Mouse (Mus musculus) hindbrain, embryonic 13.5 days (tissue): ENCODE results near the gene B3galt5. TPM values are rescaled to one million over a fixed set of nuclear protein-coding genes. Genes with fewer than 3 reads are reported as not detected.

Experiments used
- ATAC-seq: fragments of 200-750 bp; cut with Nextera tagmentation; 2 replicates; pipeline ENCODE4 v1.8.0; 2017; ENCODE audit warnings: moderate TSS enrichment; ENCODE audit not compliant: low FRiP score
- H3K27ac ChIP-seq: fragments of 300-500 bp; sonication (generic); 2 replicates; pipeline ENCODE4 v1.5.1; 2015; ENCODE audit warnings: inconsistent platforms, mild to moderate bottlenecking, moderate library complexity
- H3K27me3 ChIP-seq: fragments of 300-500 bp; sonication (generic); 2 replicates; pipeline ENCODE4 v1.6.1; 2015; ENCODE audit warnings: mild to moderate bottlenecking, inconsistent platforms
- H3K36me3 ChIP-seq: fragments of 300-500 bp; sonication (generic); 2 replicates; pipeline ENCODE4 v1.6.1; 2015; ENCODE audit warnings: mild to moderate bottlenecking, inconsistent platforms
- H3K4me1 ChIP-seq: fragments of 300-500 bp; sonication (generic); replicated peaks from 2 replicates; pipeline ENCODE4 v1.6.1; 2015; ENCODE audit warnings: inconsistent platforms
- H3K4me2 ChIP-seq: fragments of 300-500 bp; sonication (generic); 2 replicates; pipeline ENCODE4 v1.6.1; 2015; ENCODE audit warnings: inconsistent platforms, mild to moderate bottlenecking, moderate library complexity
- H3K4me3 ChIP-seq: fragments of 300-500 bp; sonication (generic); 2 replicates; pipeline ENCODE4 v1.5.1; 2015; ENCODE audit warnings: mild to moderate bottlenecking, inconsistent platforms
- H3K9ac ChIP-seq: fragments of 300-500 bp; sonication (generic); 2 replicates; pipeline ENCODE4 v1.6.1; 2015; ENCODE audit warnings: mild to moderate bottlenecking, inconsistent platforms
- H3K9me3 ChIP-seq: fragments of 300-500 bp; sonication (generic); 2 replicates; pipeline ENCODE4 v1.6.1; 2016; ENCODE audit warnings: inconsistent platforms
- WGBS: fragments of 180-500 bp; shearing (Covaris S2); methylation state at CpG from one replicate; pipeline ENCODE4 v1.1.7; 2015; 5-methylcytosine and 5-hydroxymethylcytosine counted together
- polyA plus RNA-seq: library from polyadenylated mRNA; unstranded; fragments of >200 nt; fragmentation: Nextera tagmentation; extraction: Ambion mirVana; gene quantifications from 2 replicates; pipeline ENCODE4 v1.2.1, GENCODE M21; 2015

B3galt5 gene
- polyA plus RNA-seq, 1 experiment from 2014 or later = 2.4 TPM

GRCm38 (mm10) chr16:96222452-96222851, 13.1 kb upstream of the B3galt5 start:
- WGBS = 90% methylated on average over 1 of the region's 1 CpGs

GRCm38 (mm10) chr16:96228438-96228837, 7.2 kb upstream of the B3galt5 start:
- H3K9me3 ChIP-seq = no peaks in the 10 kb centered on the region
- no peak overlapping the region for H3K4me3 ChIP-seq
- ATAC-seq = no peak
- no peak overlapping the region for H3K27ac ChIP-seq
- no peaks in the 10 kb centered on the region for H3K27me3 ChIP-seq
- H3K4me1 ChIP-seq = no peaks in the 10 kb centered on the region
- 81% methylated on average over 13 of the region's 13 CpGs for WGBS
- no peaks in the 10 kb centered on the region for H3K36me3 ChIP-seq
- no peak overlapping the region for H3K4me2 ChIP-seq
- no peak overlapping the region for H3K9ac ChIP-seq

More at GRCm38 (mm10) chr16:96222452-96222851, 13.1 kb upstream of the B3galt5 start:
- H3K9ac ChIP-seq = no peak overlapping the region
- H3K27ac ChIP-seq = no peak overlapping the region
- H3K4me3 ChIP-seq = no peak overlapping the region
- no peak overlapping the region for H3K4me2 ChIP-seq
- no peak for ATAC-seq
- H3K27me3 ChIP-seq = no peaks in the 10 kb centered on the region
- no peaks in the 10 kb centered on the region for H3K9me3 ChIP-seq
- no peaks in the 10 kb centered on the region for H3K36me3 ChIP-seq
- H3K4me1 ChIP-seq = no peaks in the 10 kb centered on the region

GRCm38 (mm10) chr16:96229044-96229555, 6.5 kb upstream of the B3galt5 start:
- H3K27ac ChIP-seq = no peak overlapping the region
- no peak overlapping the region for H3K9ac ChIP-seq
- H3K9me3 ChIP-seq = no peaks in the 10 kb centered on the region
- no peaks in the 10 kb centered on the region for H3K36me3 ChIP-seq
- ATAC-seq = no peak
- H3K4me2 ChIP-seq = no peak overlapping the region
- 45% methylated on average over 8 of the region's 8 CpGs for WGBS
- H3K4me3 ChIP-seq = no peak overlapping the region
- H3K4me1 ChIP-seq = no peaks in the 10 kb centered on the region
- H3K27me3 ChIP-seq = no peaks in the 10 kb centered on the region

GRCm38 (mm10) chr16:96230411-96230810, 5.2 kb upstream of the B3galt5 start:
- H3K27ac ChIP-seq = no peak overlapping the region
- H3K4me2 ChIP-seq = no peak overlapping the region
- 28% methylated on average over 11 of the region's 11 CpGs for WGBS
- no peaks in the 10 kb centered on the region for H3K36me3 ChIP-seq
- H3K9ac ChIP-seq = no peak overlapping the region
- peaks cover 2% of the 10 kb centered on the region; the same call in 1 of the 2 replicates for H3K4me1 ChIP-seq
- no peak overlapping the region for H3K4me3 ChIP-seq
- ATAC-seq = peak; percentile 36; the same call in 1 of the 2 replicates
- no peaks in the 10 kb centered on the region for H3K9me3 ChIP-seq
- H3K27me3 ChIP-seq = no peaks in the 10 kb centered on the region

- Histone ChIP-seq H3K36me3 (no peaks in the 10 kb centered on the region), H3K4me1 (peaks cover 7% of the 10 kb centered on the region; the same call in 1 of the 2 replicates), H3K9ac (no peak overlapping the region), H3K4me2 (no peak overlapping the region), H3K4me3 (no peak overlapping the region), H3K27ac (no peak overlapping the region), H3K9me3 (no peaks in the 10 kb centered on the region), H3K27me3 (no peaks in the 10 kb centered on the region)
- WGBS = 94% methylated on average over 4 of the region's 4 CpGs
- ATAC-seq = no peak
Measured at GRCm38 (mm10) chr16:96231251-96231650, 4.3 kb upstream of the B3galt5 start.

GRCm38 (mm10) chr16:96231974-96232373, 3.6 kb upstream of the B3galt5 start:
- whole genome bisulfite sequencing = 90% methylated on average over 8 of the region's 8 CpGs
- H3K27ac ChIP-seq = no peak overlapping the region

GRCm38 (mm10) chr16:96233996-96234395, 1.6 kb upstream of the B3galt5 start:
- no peaks in the 10 kb centered on the region for H3K9me3 ChIP-seq
- peaks cover 7% of the 10 kb centered on the region; the same call in 1 of the 2 replicates for H3K4me1 ChIP-seq
- H3K27me3 ChIP-seq = no peaks in the 10 kb centered on the region
- H3K4me3 ChIP-seq = no peak overlapping the region
- no peak overlapping the region for H3K9ac ChIP-seq
- whole genome bisulfite sequencing = 89% methylated on average over 8 of the region's 8 CpGs
- no peak overlapping the region for H3K27ac ChIP-seq
- H3K36me3 ChIP-seq = no peaks in the 10 kb centered on the region
- no peak for ATAC-seq
- no peak overlapping the region for H3K4me2 ChIP-seq

More at GRCm38 (mm10) chr16:96231974-96232373, 3.6 kb upstream of the B3galt5 start:
- no peak for ATAC-seq
- H3K4me1 ChIP-seq = peaks cover 7% of the 10 kb centered on the region; the same call in 1 of the 2 replicates
- no peak overlapping the region for H3K4me3 ChIP-seq
- no peaks in the 10 kb centered on the region for H3K9me3 ChIP-seq
- no peaks in the 10 kb centered on the region for H3K36me3 ChIP-seq
- no peak overlapping the region for H3K9ac ChIP-seq
- no peaks in the 10 kb centered on the region for H3K27me3 ChIP-seq
- no peak overlapping the region for H3K4me2 ChIP-seq

GRCm38 (mm10) chr16:96244496-96244895, 8.9 kb downstream of the B3galt5 start:
- Histone ChIP-seq H3K27ac (no peak overlapping the region), H3K9ac (no peak overlapping the region), H3K4me3 (no peak overlapping the region), H3K27me3 (no peaks in the 10 kb centered on the region), H3K36me3 (no peaks in the 10 kb centered on the region), H3K4me1 (no peaks in the 10 kb centered on the region), H3K9me3 (peaks cover 4% of the 10 kb centered on the region; the same call in 1 of the 2 replicates), H3K4me2 (no peak overlapping the region)
- ATAC-seq = no peak
- WGBS = 83% methylated on average over 6 of the region's 6 CpGs

GRCm38 (mm10) chr16:96249635-96250034, 14.0 kb downstream of the B3galt5 start:
- no peaks in the 10 kb centered on the region; the same call in 1 of the 2 replicates for H3K4me1 ChIP-seq
- 74% methylated on average over 7 of the region's 7 CpGs for WGBS
- no peak overlapping the region for H3K4me3 ChIP-seq
- H3K9ac ChIP-seq = no peak overlapping the region
- no peak for ATAC-seq
- peaks cover 4% of the 10 kb centered on the region; the same call in 1 of the 2 replicates for H3K9me3 ChIP-seq
- no peaks in the 10 kb centered on the region for H3K36me3 ChIP-seq
- H3K4me2 ChIP-seq = no peak overlapping the region
- no peaks in the 10 kb centered on the region for H3K27me3 ChIP-seq
- H3K27ac ChIP-seq = no peak overlapping the region

- H3K36me3 ChIP-seq = no peaks in the 10 kb centered on the region
- H3K9ac ChIP-seq = no peak overlapping the region
- H3K4me3 ChIP-seq = no peak overlapping the region
- no peaks in the 10 kb centered on the region for H3K9me3 ChIP-seq
- no peak overlapping the region for H3K4me2 ChIP-seq
- no peak overlapping the region for H3K27ac ChIP-seq
- WGBS = 91% methylated on average over 1 of the region's 1 CpGs
- H3K4me1 ChIP-seq = no peaks in the 10 kb centered on the region; the same call in 1 of the 2 replicates
- ATAC-seq = no peak
- no peaks in the 10 kb centered on the region for H3K27me3 ChIP-seq
Measured at GRCm38 (mm10) chr16:96252146-96252545, 16.5 kb downstream of the B3galt5 start.

- no peak overlapping the region for H3K4me3 ChIP-seq
- H3K9me3 ChIP-seq = no peaks in the 10 kb centered on the region
- H3K27me3 ChIP-seq = no peaks in the 10 kb centered on the region
- no peaks in the 10 kb centered on the region for H3K36me3 ChIP-seq
- no peak for ATAC-seq
- H3K4me2 ChIP-seq = no peak overlapping the region
- H3K9ac ChIP-seq = no peak overlapping the region
- no peak overlapping the region for H3K27ac ChIP-seq
- no peaks in the 10 kb centered on the region for H3K4me1 ChIP-seq
- 90% methylated on average over 8 of the region's 8 CpGs for WGBS
Measured at GRCm38 (mm10) chr16:96258429-96258828, 22.8 kb downstream of the B3galt5 start.

- no peak overlapping the region for H3K4me3 ChIP-seq
- peaks cover 11% of the 10 kb centered on the region; the same call in 1 of the 2 replicates for H3K27me3 ChIP-seq
- no peaks in the 10 kb centered on the region for H3K36me3 ChIP-seq
- H3K9me3 ChIP-seq = no peaks in the 10 kb centered on the region
- ATAC-seq = no peak
- no peak overlapping the region for H3K9ac ChIP-seq
- WGBS = 86% methylated on average over 2 of the region's 2 CpGs
- H3K4me1 ChIP-seq = no peaks in the 10 kb centered on the region; the same call in 1 of the 2 replicates
- no peak overlapping the region for H3K4me2 ChIP-seq
- H3K27ac ChIP-seq = no peak overlapping the region
Measured at GRCm38 (mm10) chr16:96271736-96272135, 36.1 kb downstream of the B3galt5 start.

- Histone ChIP-seq H3K27me3 (peaks cover 17% of the 10 kb centered on the region; the same call in 1 of the 2 replicates), H3K9ac (no peak overlapping the region), H3K4me2 (no peak overlapping the region), H3K9me3 (no peaks in the 10 kb centered on the region), H3K4me3 (no peak overlapping the region), H3K36me3 (no peaks in the 10 kb centered on the region), H3K4me1 (no peaks in the 10 kb centered on the region; the same call in 1 of the 2 replicates), H3K27ac (no peak overlapping the region)
- no peak for ATAC-seq
- 55% methylated on average over 14 of the region's 14 CpGs for WGBS
Measured at GRCm38 (mm10) chr16:96272929-96273619, 37.5 kb downstream of the B3galt5 start.
